Mouse (Mus musculus) stomach, postnatal 0 days (tissue): ENCODE results near the gene 4932414N04Rik.

Experiments used
- CTCF ChIP-seq: IDR thresholded peaks from 2 replicates; pipeline ENCODE4 v1.5.1; 2016; ENCODE audit warnings: antibody characterized with exemption, low read depth, mild to moderate bottlenecking, moderate library complexity
- EP300 ChIP-seq: optimal IDR thresholded peaks from 2 replicates; pipeline ENCODE3; 2016; ENCODE audit warnings: antibody characterized with exemption

GRCm38 (mm10) chr2:68792296-68792695 is 136.0 kb downstream of the 4932414N04Rik start:
- TF ChIP-seq EP300 (no peak), CTCF (no peak)
